Mouse (Mus musculus): Measurements from ENCODE around the gene Gm9972. TPM values are rescaled to one million over a fixed set of nuclear protein-coding genes. Genes with fewer than 3 reads are reported as not detected.

Gene Gm9972
- polyA plus RNA-seq (2014; fragmentation: Nextera tagmentation; extraction: Ambion mirVana): not detected in 2 replicates

DNA sequence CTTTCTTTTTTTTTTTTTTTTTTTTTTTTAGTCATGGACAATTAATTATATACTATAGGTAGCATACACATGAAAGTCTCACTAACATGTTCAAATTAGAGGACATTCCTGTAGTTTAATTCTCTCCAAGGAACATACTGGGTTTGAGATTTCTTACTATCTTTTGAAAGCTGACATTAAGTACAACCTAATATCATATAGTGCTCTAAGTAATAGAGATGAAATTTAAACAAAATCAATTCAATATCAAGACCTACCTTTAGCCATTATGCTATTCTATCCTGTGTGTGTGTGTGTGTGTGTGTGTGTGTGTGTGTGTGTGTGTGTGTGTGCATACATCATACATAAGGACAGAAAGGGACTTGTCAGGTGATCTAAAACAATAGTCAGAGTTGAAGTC lies at the start of gene Gm9972:
TSS of gene Gm9972 (plus strand) at position 301 of the 400 bp plus-strand sequence.
- ATAC-seq (replicated peaks; ENCODE audit: low FRiP score) (no peak), DNase-seq (ENCODE audit: low spot score) (no peak)
- Histone ChIP-seq H3K9ac (ENCODE audit: low read length) (no peak within 1 kb of the TSS), H3K27ac (ENCODE audit: low read depth, low read length) (no peak within 1 kb of the TSS), H3K9me3 (ENCODE audit: control insufficient read depth, low read length) (no peaks in the 10 kb centered on the region), H3K27me3 (ENCODE audit: control insufficient read depth, insufficient read depth, low read length) (no peaks in the 10 kb centered on the region), H3K4me2 (ENCODE audit: low read depth, low read length, severe bottlenecking) (no peak within 1 kb of the TSS), H3K36me3 (ENCODE audit: control insufficient read depth, insufficient read depth, low read length) (no peaks in the 10 kb centered on the region), H3K4me1 (replicated peaks; ENCODE audit: control insufficient read depth, insufficient read depth, low read length) (no peaks in the 10 kb centered on the region), H3K4me3 (ENCODE audit: low read depth, low read length) (no peak within 1 kb of the TSS)

- Histone ChIP-seq H3K9me3 (ENCODE audit: control insufficient read depth, low read length) (no peaks in the 10 kb centered on the region), H3K27ac (ENCODE audit: low read depth, low read length) (no peak overlapping the region), H3K36me3 (ENCODE audit: control insufficient read depth, insufficient read depth, low read length) (no peaks in the 10 kb centered on the region), H3K4me3 (ENCODE audit: low read depth, low read length) (no peak overlapping the region), H3K4me1 (replicated peaks; ENCODE audit: control insufficient read depth, insufficient read depth, low read length) (no peaks in the 10 kb centered on the region), H3K4me2 (ENCODE audit: low read depth, low read length, severe bottlenecking) (no peak overlapping the region), H3K27me3 (ENCODE audit: control insufficient read depth, insufficient read depth, low read length) (no peaks in the 10 kb centered on the region), H3K9ac (ENCODE audit: low read length) (no peak overlapping the region)
- WGBS: 56% methylated on average over 3 of the region's 3 CpGs
- ATAC-seq (replicated peaks; ENCODE audit: low FRiP score) (0 out of 2 replicates have a peak, but pooled peaks have one; percentile 46), DNase-seq (ENCODE audit: low spot score) (peak; percentile 49)
These were observed 36.4 kb upstream of the Gm9972 start for GRCm38 (mm10) chr11:42999188-42999587.

GRCm38 (mm10) chr11:43011941-43012340 lies 23.6 kb upstream of the Gm9972 start:
- 82% methylated on average over 2 of the region's 2 CpGs for WGBS
- H3K27me3 ChIP-seq (ENCODE audit: control insufficient read depth, insufficient read depth, low read length): no peaks in the 10 kb centered on the region
- H3K27ac ChIP-seq (ENCODE audit: low read depth, low read length): no peak overlapping the region
- DNase-seq (ENCODE audit: low spot score) (no peak), ATAC-seq (replicated peaks; ENCODE audit: low FRiP score) (no peak)
- no peak overlapping the region for H3K4me2 ChIP-seq (ENCODE audit: low read depth, low read length, severe bottlenecking)
- H3K4me1 ChIP-seq (replicated peaks; ENCODE audit: control insufficient read depth, insufficient read depth, low read length): no peaks in the 10 kb centered on the region
- H3K9ac ChIP-seq (ENCODE audit: low read length): no peak overlapping the region
- H3K4me3 ChIP-seq (ENCODE audit: low read depth, low read length): no peak overlapping the region
- H3K9me3 ChIP-seq (ENCODE audit: control insufficient read depth, low read length): no peaks in the 10 kb centered on the region
- H3K36me3 ChIP-seq (ENCODE audit: control insufficient read depth, insufficient read depth, low read length): no peaks in the 10 kb centered on the region

DNA sequence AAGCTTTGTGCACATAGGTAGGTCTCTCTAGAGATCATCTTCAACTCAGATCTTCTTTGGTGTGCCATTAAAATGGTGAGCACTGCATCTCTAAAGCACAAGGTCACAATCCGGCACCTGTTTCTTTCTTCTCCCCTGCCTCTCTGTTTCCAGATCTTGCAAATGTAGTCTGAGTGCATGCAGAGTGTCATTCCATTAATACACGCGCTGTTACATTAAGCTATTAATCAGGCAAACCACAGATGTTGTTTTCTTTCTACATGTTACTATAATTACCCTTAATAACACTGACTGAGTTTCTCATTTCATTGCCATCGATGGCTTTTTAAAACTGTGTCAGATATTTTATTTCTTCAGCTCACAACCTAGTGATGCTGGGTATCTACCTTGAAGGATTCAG lies 22.6 kb upstream of the Gm9972 start:
- no peak overlapping the region for H3K4me3 ChIP-seq (ENCODE audit: low read depth, low read length)
- H3K4me1 ChIP-seq (replicated peaks; ENCODE audit: control insufficient read depth, insufficient read depth, low read length): no peaks in the 10 kb centered on the region
- H3K36me3 ChIP-seq (ENCODE audit: control insufficient read depth, insufficient read depth, low read length): no peaks in the 10 kb centered on the region
- ATAC-seq (replicated peaks; ENCODE audit: low FRiP score) (no peak), DNase-seq (ENCODE audit: low spot score) (no peak)
- H3K4me2 ChIP-seq (ENCODE audit: low read depth, low read length, severe bottlenecking): no peak overlapping the region
- no peaks in the 10 kb centered on the region for H3K9me3 ChIP-seq (ENCODE audit: control insufficient read depth, low read length)
- no peak overlapping the region for H3K27ac ChIP-seq (ENCODE audit: low read depth, low read length)
- no peaks in the 10 kb centered on the region for H3K27me3 ChIP-seq (ENCODE audit: control insufficient read depth, insufficient read depth, low read length)
- no peak overlapping the region for H3K9ac ChIP-seq (ENCODE audit: low read length)
- WGBS: 76% methylated on average over 4 of the region's 4 CpGs

- Histone ChIP-seq H3K9ac (ENCODE audit: low read length) (no peak overlapping the region), H3K4me1 (replicated peaks; ENCODE audit: control insufficient read depth, insufficient read depth, low read length) (no peaks in the 10 kb centered on the region), H3K27me3 (ENCODE audit: control insufficient read depth, insufficient read depth, low read length) (no peaks in the 10 kb centered on the region), H3K36me3 (ENCODE audit: control insufficient read depth, insufficient read depth, low read length) (no peaks in the 10 kb centered on the region), H3K4me2 (ENCODE audit: low read depth, low read length, severe bottlenecking) (no peak overlapping the region), H3K4me3 (ENCODE audit: low read depth, low read length) (no peak overlapping the region), H3K9me3 (ENCODE audit: control insufficient read depth, low read length) (no peaks in the 10 kb centered on the region), H3K27ac (ENCODE audit: low read depth, low read length) (no peak overlapping the region)
- ATAC-seq (replicated peaks; ENCODE audit: low FRiP score) (no peak), DNase-seq (ENCODE audit: low spot score) (no peak)
These were observed 12.3 kb upstream of the Gm9972 start for GRCm38 (mm10) chr11:43023109-43023688.

- ATAC-seq (replicated peaks; ENCODE audit: low FRiP score) (no peak), DNase-seq (ENCODE audit: low spot score) (no peak)
- H3K27ac ChIP-seq (ENCODE audit: low read depth, low read length): no peak overlapping the region
- no peak overlapping the region for H3K4me3 ChIP-seq (ENCODE audit: low read depth, low read length)
- H3K9me3 ChIP-seq (ENCODE audit: control insufficient read depth, low read length): no peaks in the 10 kb centered on the region
- H3K27me3 ChIP-seq (ENCODE audit: control insufficient read depth, insufficient read depth, low read length): no peaks in the 10 kb centered on the region
- H3K36me3 ChIP-seq (ENCODE audit: control insufficient read depth, insufficient read depth, low read length): no peaks in the 10 kb centered on the region
- no peak overlapping the region for H3K9ac ChIP-seq (ENCODE audit: low read length)
- no peak overlapping the region for H3K4me2 ChIP-seq (ENCODE audit: low read depth, low read length, severe bottlenecking)
- WGBS: 67% methylated on average over 1 of the region's 1 CpGs
- no peaks in the 10 kb centered on the region for H3K4me1 ChIP-seq (replicated peaks; ENCODE audit: control insufficient read depth, insufficient read depth, low read length)
These were observed 5.7 kb upstream of the Gm9972 start for GRCm38 (mm10) chr11:43029813-43030212.

DNA sequence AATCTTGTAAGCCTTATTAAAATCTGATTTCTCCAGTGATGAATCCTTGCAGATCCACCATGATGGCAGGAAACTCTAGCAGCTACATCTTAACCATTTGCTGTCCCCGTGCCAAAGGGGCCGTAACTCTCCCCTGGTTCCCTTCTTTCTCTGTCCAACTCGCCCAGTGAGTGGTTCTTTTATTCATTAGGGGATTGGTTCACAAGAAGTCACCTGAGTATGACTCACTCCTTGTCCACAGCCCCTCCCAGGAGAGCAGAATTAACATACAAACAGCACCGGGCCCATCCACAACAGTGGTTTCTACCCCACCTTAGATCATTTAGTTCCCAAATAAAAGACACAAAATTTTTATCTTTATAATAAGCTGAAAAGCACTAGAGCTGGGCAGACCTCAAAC lies 3.4 kb upstream of the Gm9972 start:
- no peaks in the 10 kb centered on the region for H3K36me3 ChIP-seq (ENCODE audit: control insufficient read depth, insufficient read depth, low read length)
- no peak overlapping the region for H3K4me3 ChIP-seq (ENCODE audit: low read depth, low read length)
- DNase-seq (ENCODE audit: low spot score): no peak
- no peaks in the 10 kb centered on the region for H3K27me3 ChIP-seq (ENCODE audit: control insufficient read depth, insufficient read depth, low read length)
- no peak overlapping the region for H3K4me2 ChIP-seq (ENCODE audit: low read depth, low read length, severe bottlenecking)
- H3K27ac ChIP-seq (ENCODE audit: low read depth, low read length): no peak overlapping the region
- H3K4me1 ChIP-seq (replicated peaks; ENCODE audit: control insufficient read depth, insufficient read depth, low read length): no peaks in the 10 kb centered on the region
- WGBS: 71% methylated on average over 4 of the region's 4 CpGs
- no peaks in the 10 kb centered on the region for H3K9me3 ChIP-seq (ENCODE audit: control insufficient read depth, low read length)
- ATAC-seq (replicated peaks; ENCODE audit: low FRiP score): no peak
- no peak overlapping the region for H3K9ac ChIP-seq (ENCODE audit: low read length)

DNA sequence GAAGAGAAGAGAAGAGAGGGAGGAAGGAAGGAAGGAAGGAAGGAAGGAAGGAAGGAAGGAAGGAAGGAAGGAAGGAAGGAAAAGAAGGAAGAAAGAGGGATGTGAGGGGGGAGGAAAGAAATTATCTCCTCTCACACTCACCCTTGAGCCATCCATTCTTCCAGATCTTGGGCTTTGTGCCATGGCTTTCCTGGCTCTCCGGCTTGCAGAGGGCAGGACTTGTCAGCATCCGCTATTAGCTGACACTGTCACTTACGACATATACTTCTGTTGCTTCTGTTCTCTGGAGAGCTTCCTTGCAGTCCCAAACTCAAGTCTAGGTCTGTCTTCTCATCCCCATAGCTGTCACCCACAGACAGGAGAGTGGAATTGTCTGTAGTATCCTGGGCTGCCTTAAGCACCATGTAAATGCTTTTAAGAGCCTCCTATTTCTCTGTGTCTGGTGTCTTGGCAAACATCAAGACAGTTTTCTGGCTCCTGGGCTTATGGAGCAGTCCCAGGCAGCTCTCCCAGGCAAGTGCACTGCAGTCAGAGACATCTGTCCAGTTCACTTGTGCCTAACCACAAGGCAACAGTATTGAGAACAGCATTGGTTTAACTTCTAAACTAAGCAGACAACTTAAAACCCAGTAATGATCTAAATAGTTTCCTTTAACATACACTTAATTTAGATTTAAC lies 10.5 kb downstream of the Gm9972 start:
- Histone ChIP-seq H3K27ac (ENCODE audit: low read depth, low read length) (no peak overlapping the region), H3K27me3 (ENCODE audit: control insufficient read depth, insufficient read depth, low read length) (no peaks in the 10 kb centered on the region), H3K4me1 (replicated peaks; ENCODE audit: control insufficient read depth, insufficient read depth, low read length) (no peaks in the 10 kb centered on the region), H3K4me3 (ENCODE audit: low read depth, low read length) (no peak overlapping the region), H3K4me2 (ENCODE audit: low read depth, low read length, severe bottlenecking) (no peak overlapping the region), H3K9me3 (ENCODE audit: control insufficient read depth, low read length) (no peaks in the 10 kb centered on the region), H3K9ac (ENCODE audit: low read length) (no peak overlapping the region), H3K36me3 (ENCODE audit: control insufficient read depth, insufficient read depth, low read length) (no peaks in the 10 kb centered on the region)
- WGBS: 96% methylated on average over 3 of the region's 3 CpGs
- ATAC-seq (replicated peaks; ENCODE audit: low FRiP score) (no peak), DNase-seq (ENCODE audit: low spot score) (no peak)

DNA sequence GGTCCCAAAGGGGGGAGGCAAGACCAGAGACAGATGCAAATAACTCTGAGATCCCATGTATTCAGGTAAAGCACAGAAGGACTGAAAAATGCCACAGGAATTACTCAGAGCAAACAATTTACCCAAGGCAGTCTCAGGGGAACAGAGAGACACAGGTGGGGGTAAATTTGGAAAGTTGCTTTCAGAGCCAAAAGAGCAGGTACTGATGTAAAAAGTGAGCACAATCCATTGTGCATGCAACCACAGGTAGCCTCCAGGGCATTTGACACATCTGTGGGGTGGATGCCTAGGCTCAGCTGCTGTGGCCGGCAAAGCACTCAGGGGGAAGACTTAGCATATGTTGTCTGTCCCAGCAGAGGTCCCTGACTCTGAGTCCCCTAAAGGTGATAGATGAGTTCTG lies 13.8 kb downstream of the Gm9972 start:
- Histone ChIP-seq H3K4me2 (ENCODE audit: low read depth, low read length, severe bottlenecking) (no peak overlapping the region), H3K27me3 (ENCODE audit: control insufficient read depth, insufficient read depth, low read length) (no peaks in the 10 kb centered on the region), H3K27ac (ENCODE audit: low read depth, low read length) (no peak overlapping the region), H3K9ac (ENCODE audit: low read length) (no peak overlapping the region), H3K36me3 (ENCODE audit: control insufficient read depth, insufficient read depth, low read length) (no peaks in the 10 kb centered on the region), H3K4me1 (replicated peaks; ENCODE audit: control insufficient read depth, insufficient read depth, low read length) (no peaks in the 10 kb centered on the region), H3K4me3 (ENCODE audit: low read depth, low read length) (no peak overlapping the region), H3K9me3 (ENCODE audit: control insufficient read depth, low read length) (no peaks in the 10 kb centered on the region)
- DNase-seq (ENCODE audit: low spot score) (no peak), ATAC-seq (replicated peaks; ENCODE audit: low FRiP score) (no peak)
- WGBS: 59% methylated on average over 1 of the region's 1 CpGs

All from forebrain, embryonic 11.5 days (tissue).